Mouse (Mus musculus) kidney, adult 2 months (tissue): ENCODE measurements around the gene Elk4. TPM values are rescaled to one million over a fixed set of nuclear protein-coding genes. Genes with fewer than 3 reads are reported as not detected.

ENCODE experiments used
- DNase-seq: peaks from one replicate; pipeline ENCODE4 v3.0.0; 2021
- H3K27ac ChIP-seq: fragments of 200-500 bp; 2 replicates; pipeline ENCODE4 v1.5.1; 2012; ENCODE audit warnings: low read depth, low read length, control low read depth, inconsistent platforms; ENCODE audit not compliant: insufficient read depth
- H3K27me3 ChIP-seq: fragments of 200-500 bp; replicated peaks from 2 replicates; pipeline ENCODE4 v1.6.1; 2012; ENCODE audit warnings: mild to moderate bottlenecking, moderate library complexity, low read length, inconsistent platforms; ENCODE audit not compliant: control insufficient read depth, insufficient read depth
- H3K36me3 ChIP-seq: fragments of 200-500 bp; 2 replicates; pipeline ENCODE4 v1.6.1; 2012; ENCODE audit warnings: mild to moderate bottlenecking, moderate library complexity, low read length, inconsistent platforms; ENCODE audit not compliant: control insufficient read depth, insufficient read depth
- H3K4me1 ChIP-seq: fragments of 200-500 bp; 2 replicates; pipeline ENCODE4 v1.6.1; 2011; ENCODE audit warnings: low read length; ENCODE audit not compliant: control insufficient read depth, insufficient read depth
- H3K4me3 ChIP-seq: fragments of 200-500 bp; 2 replicates; pipeline ENCODE4 v1.5.1; 2011; ENCODE audit warnings: mild to moderate bottlenecking, low read depth, low read length, control low read depth; ENCODE audit not compliant: insufficient read depth
- CTCF ChIP-seq: fragments of 200-500 bp; conservative IDR thresholded peaks from 2 replicates; pipeline ENCODE4 v1.5.1; 2011; ENCODE audit warnings: low read depth, mild to moderate bottlenecking, control low read depth, low read length, moderate library complexity, mixed read lengths; ENCODE audit not compliant: insufficient read depth, insufficient read length
- POLR2A ChIP-seq: fragments of 200-500 bp; IDR thresholded peaks from one replicate; pipeline ENCODE4 v1.6.1; 2011; ENCODE audit warnings: low read depth, low read length, control low read depth
- WGBS: fragments of 180-500 bp; shearing (Covaris S2); methylation state at CpG from one replicate; pipeline ENCODE4 v1.1.7; 2018; 5-methylcytosine and 5-hydroxymethylcytosine counted together
- polyA plus RNA-seq: library from polyadenylated mRNA; depleted of rRNA; stranded (reverse); fragments of >200 nt; gene quantifications from 2 replicates; pipeline ENCODE4 v1.2.3, GENCODE M21; 2012

Gene Elk4
- polyA plus RNA-seq, 1 experiment = 27.8 TPM

- no peak for DNase-seq
- Histone ChIP-seq H3K4me3 (no peak overlapping the region), H3K36me3 (no peaks in the 10 kb centered on the region; the same call in 1 of the 2 replicates), H3K4me1 (no peaks in the 10 kb centered on the region), H3K27me3 (no peaks in the 10 kb centered on the region), H3K27ac (no peak overlapping the region)
- TF ChIP-seq CTCF (no peak), POLR2A (no peak)
- 78% methylated on average over 7 of the region's 7 CpGs for WGBS
Observed at GRCm38 (mm10) chr1:132032172-132032571, 24.8 kb downstream of the Elk4 start.

- no peaks in the 10 kb centered on the region for H3K36me3 ChIP-seq
- DNase-seq = no peak
- WGBS = 93% methylated on average over 3 of the region's 3 CpGs
Observed at GRCm38 (mm10) chr1:132037746-132038145, 30.3 kb downstream of the Elk4 start.

DNA sequence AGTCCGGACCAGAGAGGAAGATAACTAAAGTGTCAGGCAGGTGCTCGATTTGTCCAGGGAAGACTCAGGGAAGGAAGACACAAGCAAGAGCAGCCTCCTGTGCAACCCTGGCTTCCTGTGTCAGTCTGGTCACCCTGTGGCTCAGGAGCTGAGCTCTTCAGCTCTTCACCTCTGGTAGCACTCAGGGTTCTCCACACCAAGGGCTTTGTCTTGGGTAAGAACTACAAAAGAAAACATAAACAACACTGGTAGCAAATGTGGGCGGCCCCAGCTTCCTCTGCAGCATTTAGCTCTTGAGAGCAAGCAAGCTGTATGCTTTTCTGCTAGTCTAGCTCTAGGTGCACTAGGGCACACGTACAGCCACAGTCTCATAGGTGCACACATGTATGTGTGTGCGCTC lies 31.3 kb downstream of the Elk4 start:
- Histone ChIP-seq H3K4me1 (no peaks in the 10 kb centered on the region), H3K27ac (no peak overlapping the region), H3K36me3 (no peaks in the 10 kb centered on the region), H3K4me3 (no peak overlapping the region), H3K27me3 (no peaks in the 10 kb centered on the region)
- TF ChIP-seq POLR2A (no peak), CTCF (no peak)
- WGBS = 69% methylated on average over 5 of the region's 5 CpGs
- DNase-seq = no peak

More at GRCm38 (mm10) chr1:132037746-132038145, 30.3 kb downstream of the Elk4 start:
- Histone ChIP-seq H3K27ac (no peak overlapping the region), H3K4me1 (no peaks in the 10 kb centered on the region), H3K4me3 (no peak overlapping the region), H3K27me3 (no peaks in the 10 kb centered on the region)
- TF ChIP-seq CTCF (no peak), POLR2A (no peak)

DNA sequence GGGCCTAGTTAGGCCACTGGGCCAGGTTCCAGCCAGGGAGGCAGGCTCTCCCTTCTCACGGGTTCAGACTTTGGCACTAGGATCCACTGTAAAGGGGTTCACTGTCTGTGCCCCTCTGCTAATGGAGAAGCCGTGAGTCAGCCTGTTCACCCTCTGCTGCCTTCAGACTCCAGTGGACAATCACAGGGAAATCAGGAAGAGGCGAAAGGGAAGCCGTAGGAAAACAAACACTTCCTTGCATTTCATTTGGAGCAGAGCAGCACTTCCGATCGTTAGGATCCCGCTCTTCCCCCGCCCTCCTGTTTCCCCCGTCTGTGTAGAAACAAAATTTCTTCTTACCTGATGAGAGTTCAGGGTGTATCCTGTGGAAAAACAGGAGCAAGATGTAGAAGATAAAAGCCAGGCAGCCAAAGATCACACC lies 32.8 kb downstream of the Elk4 start:
- Histone ChIP-seq H3K36me3 (no peaks in the 10 kb centered on the region), H3K27me3 (no peaks in the 10 kb centered on the region), H3K4me3 (no peak overlapping the region), H3K27ac (0 out of 2 replicates have a peak overlapping the region, but pooled peaks have one; percentile 32), H3K4me1 (no peaks in the 10 kb centered on the region)
- WGBS = 28% methylated on average over 9 of the region's 9 CpGs
- TF ChIP-seq CTCF (no peak), POLR2A (no peak)
- DNase-seq = peak; percentile 59

- DNase-seq = no peak
- 78% methylated on average over 4 of the region's 4 CpGs for WGBS
- Histone ChIP-seq H3K4me1 (no peaks in the 10 kb centered on the region), H3K27me3 (no peaks in the 10 kb centered on the region), H3K27ac (no peak overlapping the region), H3K36me3 (no peaks in the 10 kb centered on the region), H3K4me3 (no peak overlapping the region)
- no peak for TF ChIP-seq CTCF
- no peak for TF ChIP-seq POLR2A
Observed at GRCm38 (mm10) chr1:132043759-132044158, 36.4 kb downstream of the Elk4 start.

DNA sequence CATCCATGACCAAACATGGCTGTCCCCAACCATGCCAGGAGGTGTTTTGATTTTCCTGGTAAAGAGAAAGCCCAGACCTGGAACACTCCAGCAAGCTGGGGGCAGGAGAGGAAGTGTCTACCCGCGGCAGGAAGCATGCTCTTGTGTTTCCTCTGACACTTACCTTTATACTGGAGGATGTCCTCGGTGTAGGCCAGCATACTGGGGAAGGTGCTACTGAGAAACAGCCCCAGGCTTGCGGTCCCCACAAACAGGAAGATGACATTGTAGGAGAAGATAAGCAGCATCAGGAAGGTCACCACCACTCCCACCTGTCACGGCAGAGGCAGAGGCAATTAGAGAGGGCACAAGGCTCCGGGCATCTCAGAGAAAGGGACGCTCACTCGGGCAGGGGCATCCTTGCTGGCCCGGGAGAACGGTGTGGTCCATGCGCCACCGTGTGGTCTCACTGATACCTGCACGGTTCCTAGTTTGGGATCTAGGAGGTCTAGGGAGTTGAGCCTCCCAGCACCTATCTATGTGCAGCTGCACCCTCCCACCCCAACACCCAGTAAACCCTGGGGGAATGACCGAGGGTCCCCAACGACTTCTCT lies 38.8 kb downstream of the Elk4 start:
- Histone ChIP-seq H3K4me3 (no peak overlapping the region), H3K27me3 (no peaks in the 10 kb centered on the region), H3K4me1 (no peaks in the 10 kb centered on the region), H3K27ac (no peak overlapping the region), H3K36me3 (no peaks in the 10 kb centered on the region)
- peak; percentile 64 for DNase-seq
- 22% methylated on average over 15 of the region's 15 CpGs for WGBS
- peak; percentile 91 for TF ChIP-seq CTCF
- TF ChIP-seq POLR2A = no peak

DNA sequence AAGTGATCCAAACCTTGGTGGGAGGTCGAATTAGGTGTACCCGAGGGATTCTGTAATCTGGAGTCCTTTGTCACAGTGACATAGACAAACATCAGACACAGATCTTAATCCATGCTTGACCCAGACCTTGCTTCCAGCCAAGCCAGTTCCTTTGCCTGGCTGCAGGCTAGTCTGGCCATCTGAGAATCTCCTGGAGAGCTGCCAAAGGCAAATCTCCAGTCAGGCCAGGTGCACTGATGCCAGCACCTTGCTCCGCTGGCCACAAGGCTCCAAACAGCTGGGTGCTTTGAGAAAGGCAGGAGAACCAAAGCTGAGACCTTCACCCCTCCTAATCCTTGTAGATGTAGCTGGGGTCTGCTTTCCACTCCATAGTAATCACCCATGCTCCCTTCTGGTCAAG lies 44.3 kb downstream of the Elk4 start:
- H3K36me3 ChIP-seq = no peaks in the 10 kb centered on the region
- TF ChIP-seq POLR2A (no peak), CTCF (no peak)
- H3K4me3 ChIP-seq = no peak overlapping the region
- 58% methylated on average over 3 of the region's 3 CpGs for WGBS
- peak; percentile 51 for DNase-seq
- H3K27ac ChIP-seq = no peak overlapping the region
- no peaks in the 10 kb centered on the region for H3K27me3 ChIP-seq
- no peaks in the 10 kb centered on the region for H3K4me1 ChIP-seq
